Mouse (Mus musculus): Measurements from ENCODE around the gene Ccdc125.

The Ccdc125 gene

GRCm38 (mm10) chr13:100669291-100670022 lies at the start of gene Ccdc125:
Gene Ccdc125, plus strand, starts transcription at chr13:100669717.
- in situ Hi-C loops (cut with MboI, MseI) = loop anchor here (5.0 to 10.0 kb wide), 2 partner anchors 43 to 1095 kb away; partner anchors contain the start of gene Pik3r1 (in 1 of the 2)

GRCm38 (mm10) chr13:100622241-100622640 lies 47.3 kb upstream of the Ccdc125 start:
- in situ Hi-C loops (cut with MboI, MseI) = loop anchor here (10.0 to 25.0 kb wide), 2 partner anchors 587 to 1785 kb away; no protein-coding TSS in a partner anchor

GRCm38 (mm10) chr13:100634106-100634691 lies 35.3 kb upstream of the Ccdc125 start:
- in situ Hi-C loops (cut with MboI, MseI) = loop anchor here (5.0 to 25.0 kb wide), 2 partner anchors 142 to 547 kb away; partner anchors contain the start of gene Gtf2h2 (in 1 of the 2)

- in situ Hi-C loops (cut with MboI, MseI) = loop anchor here in 1 of 2 experiments (25.0 kb wide), 1 partner anchor 555 kb away; no protein-coding TSS in a partner anchor
Observed at GRCm38 (mm10) chr13:100642471-100643209, 26.9 kb upstream of the Ccdc125 start.

- in situ Hi-C loops (cut with MboI, MseI) = loop anchor here in 1 of 2 experiments (25.0 kb wide), 1 partner anchor 561 kb away; no protein-coding TSS in a partner anchor
Observed at GRCm38 (mm10) chr13:100648223-100648622, 21.3 kb upstream of the Ccdc125 start.

GRCm38 (mm10) chr13:100650550-100651438 lies 18.7 kb upstream of the Ccdc125 start, which contains the start of the genes Ak6 and Rad17:
Gene Ak6, plus strand, starts transcription at chr13:100650979.
Gene Rad17, minus strand, starts transcription at chr13:100651051.
- in situ Hi-C loops (cut with MboI, MseI) = loop anchor here in 1 of 2 experiments (10.0 kb wide), 1 partner anchor 156 kb away; the partner anchor contains the start of gene Gtf2h2

GRCm38 (mm10) chr13:100651439-100652186 lies 17.9 kb upstream of the Ccdc125 start, which contains the start of gene Taf9:
Gene Taf9, plus strand, starts transcription at chr13:100651579.
- in situ Hi-C loops (cut with MboI, MseI) = loop anchor here in 1 of 2 experiments (10.0 kb wide), 1 partner anchor 157 kb away; the partner anchor contains the start of gene Gtf2h2

- in situ Hi-C loops (cut with MboI, MseI) = loop anchor here in 1 of 2 experiments (10.0 kb wide), 1 partner anchor 163 kb away; the partner anchor contains the start of gene Gtf2h2
Observed at GRCm38 (mm10) chr13:100658091-100658490, 11.4 kb upstream of the Ccdc125 start.

GRCm38 (mm10) chr13:100659864-100660456 lies 9.6 kb upstream of the Ccdc125 start:
- in situ Hi-C loops (cut with MboI, MseI) = loop anchor here in 1 of 2 experiments (10.0 kb wide), 2 partner anchors 165 to 1105 kb away; partner anchors contain the start of genes Gtf2h2 and Pik3r1

GRCm38 (mm10) chr13:100670181-100670741 lies 744 bp downstream of the Ccdc125 start:
- in situ Hi-C loops (cut with MboI, MseI) = loop anchor here in 1 of 2 experiments (5.0 kb wide), 1 partner anchor 42 kb away; no protein-coding TSS in a partner anchor

GRCm38 (mm10) chr13:100675936-100676635 lies 6.6 kb downstream of the Ccdc125 start:
- in situ Hi-C loops (cut with MboI, MseI) = loop anchor here in 1 of 2 experiments (25.0 kb wide), 1 partner anchor 1961 kb away; no protein-coding TSS in a partner anchor

GRCm38 (mm10) chr13:100681615-100682014 lies 12.1 kb downstream of the Ccdc125 start:
- in situ Hi-C loops (cut with MboI, MseI) = loop anchor here in 1 of 2 experiments (25.0 kb wide), 1 partner anchor 1956 kb away; no protein-coding TSS in a partner anchor

GRCm38 (mm10) chr13:100682837-100683236 lies 13.3 kb downstream of the Ccdc125 start:
- in situ Hi-C loops (cut with MboI, MseI) = loop anchor here in 1 of 2 experiments (25.0 kb wide), 1 partner anchor 1954 kb away; no protein-coding TSS in a partner anchor

- in situ Hi-C loops (cut with MboI, MseI) = loop anchor here in 1 of 2 experiments (25.0 kb wide), 1 partner anchor 1953 kb away; no protein-coding TSS in a partner anchor
Observed at GRCm38 (mm10) chr13:100684355-100684754, 14.8 kb downstream of the Ccdc125 start.

GRCm38 (mm10) chr13:100687513-100687912 lies 18.0 kb downstream of the Ccdc125 start:
- in situ Hi-C loops (cut with MboI, MseI) = loop anchor here in 1 of 2 experiments (25.0 kb wide), 1 partner anchor 1950 kb away; no protein-coding TSS in a partner anchor

GRCm38 (mm10) chr13:100697541-100697940 lies 28.0 kb downstream of the Ccdc125 start:
- in situ Hi-C loops (cut with MboI, MseI) = loop anchor here in 1 of 2 experiments (25.0 kb wide), 1 partner anchor 1940 kb away; no protein-coding TSS in a partner anchor

GRCm38 (mm10) chr13:100698866-100699265 lies 29.3 kb downstream of the Ccdc125 start:
- in situ Hi-C loops (cut with MboI, MseI) = loop anchor here in 1 of 2 experiments (25.0 kb wide), 1 partner anchor 1938 kb away; no protein-coding TSS in a partner anchor
